ENCODE assay signal across 11 mouse cellular contexts in genomic region chr5:143057753-143058152, GRCm38 (mm10). TPM values are rescaled to one million over a fixed set of nuclear protein-coding genes. Genes with fewer than 3 reads are reported as not detected.
DNase-seq lines count a peak whose midpoint lies in the region; ATAC-seq and TF ChIP-seq lines count a peak whose summit lies in the region.
"Had no signal": no experiment of that assay in that cellular context is flagged by ENCODE, and none has a peak within 500 bp of the region (broad histone marks: within the 10 kb centered on the region; RNA-seq: fewer than 3 reads in every experiment).

No protein-coding gene starts in this region.

- no peaks in the 10 kb centered on the region for H3K9me3 ChIP-seq in lung, embryonic 15.5 days
- no peaks in the 10 kb centered on the region for H3K9me3 ChIP-seq in embryonic facial prominence, embryonic 14.5 days (ENCODE audit: control insufficient read depth, low read length)
- H3K9me3 ChIP-seq: G1E; neural tube, embryonic 12.5 days had no signal

- H3K4me2 ChIP-seq in lung, embryonic 15.5 days: no peak overlapping the region
- H3K4me2 ChIP-seq in embryonic facial prominence, embryonic 14.5 days (ENCODE audit: low read depth, low read length): no peak overlapping the region
- H3K4me2 ChIP-seq: neural tube, embryonic 12.5 days had no signal

- H3K9ac ChIP-seq in heart, adult 2 months (ENCODE audit: low read depth, low read length): no peak overlapping the region
- no peak overlapping the region for H3K9ac ChIP-seq in lung, embryonic 15.5 days
- no peak overlapping the region for H3K9ac ChIP-seq in embryonic facial prominence, embryonic 14.5 days (ENCODE audit: low read depth, low read length)
- H3K9ac ChIP-seq: neural tube, embryonic 12.5 days had no signal

- no peak for TF ChIP-seq EP300 in heart, adult 2 months (IDR thresholded peaks at IDR 0.05; ENCODE audit: insufficient read depth, low read depth, low read length)

- peaks cover 29% of the 10 kb centered on the region for H3K36me3 ChIP-seq in heart, adult 2 months (ENCODE audit: control insufficient read depth, insufficient read depth, low read length)
- H3K36me3 ChIP-seq in lung, embryonic 15.5 days: peaks cover 19% of the 10 kb centered on the region
- peaks cover 21% of the 10 kb centered on the region for H3K36me3 ChIP-seq in embryonic facial prominence, embryonic 14.5 days (ENCODE audit: control insufficient read depth, insufficient read depth, low read length)
- H3K36me3 ChIP-seq in small intestine, adult 2 months (ENCODE audit: control insufficient read depth, insufficient read depth, low read length): peaks cover 13% of the 10 kb centered on the region

- TF ChIP-seq CTCF in heart, adult 2 months (IDR thresholded peaks at IDR 0.05): no peak
- no peak for TF ChIP-seq CTCF in small intestine, adult 2 months (IDR thresholded peaks at IDR 0.05; ENCODE audit: extremely low read depth, insufficient read length, insufficient replicate concordance, low read depth, low read length)

- no peak for TF ChIP-seq POLR2A in heart, adult 2 months (IDR thresholded peaks at IDR 0.05; ENCODE audit: insufficient read depth, low read depth, low read length)
- no peak for TF ChIP-seq POLR2A in small intestine, adult 2 months (IDR thresholded peaks at IDR 0.05; ENCODE audit: low read depth, low read length)

- 81% methylated on average over 1 of the region's 1 CpGs for WGBS in heart, adult 2 months
- 53% methylated on average over 1 of the region's 1 CpGs for WGBS in lung, embryonic 15.5 days
- WGBS in embryonic facial prominence, embryonic 14.5 days: 69% methylated on average over 1 of the region's 1 CpGs
- WGBS in small intestine, adult 2 months: 73% methylated on average over 1 of the region's 1 CpGs

- DNase-seq in heart, adult 2 months: no peak
- DNase-seq in heart, postnatal 25 days (ENCODE audit: low spot score): no peak
- no peak for DNase-seq in lung, postnatal 14 days
- peak; percentile 44 for DNase-seq in embryonic facial prominence, embryonic 14.5 days (ENCODE audit: low spot score)
- no peak for DNase-seq in left cerebral cortex, adult 18-20 months (ENCODE audit: low spot score in 2 of 2)
- DNase-seq in gastrocnemius, postnatal 4 days (ENCODE audit: low spot score in 2 of 2): no peak
- DNase-seq: gastrocnemius, postnatal 36 days had no signal

- H3K79me2 ChIP-seq in heart, adult 2 months (replicated peaks; ENCODE audit: control insufficient read depth, insufficient read depth, low read length): no peaks in the 10 kb centered on the region

- intact Hi-C loops in heart, adult 2 months (cut with DNase I): no loop called here
- intact Hi-C loops in heart, postnatal 25 days (cut with DNase I): no loop called here

- H3K27ac ChIP-seq in heart, adult 2 months: peak overlapping the region; percentile 16
- H3K27ac ChIP-seq in lung, embryonic 15.5 days: peak overlapping the region; percentile 90
- H3K27ac ChIP-seq in embryonic facial prominence, embryonic 14.5 days (replicated peaks; ENCODE audit: low read depth, low read length): peak overlapping the region; percentile 61
- H3K27ac ChIP-seq in small intestine, adult 2 months (ENCODE audit: insufficient read depth, low read depth, low read length): peak overlapping the region; percentile 75
- H3K27ac ChIP-seq: neural tube, embryonic 12.5 days had no signal

- peak; percentile 33; the same call in 1 of the 2 replicates for ATAC-seq in lung, embryonic 15.5 days (ENCODE audit: borderline replicate concordance, extremely low read depth, low FRiP score, low TSS enrichment)
- ATAC-seq in embryonic facial prominence, embryonic 14.5 days (ENCODE audit: low read depth): no peak

- H3K4me3 ChIP-seq in heart, adult 2 months: no peak overlapping the region
- no peak overlapping the region for H3K4me3 ChIP-seq in lung, embryonic 15.5 days
- H3K4me3 ChIP-seq in embryonic facial prominence, embryonic 14.5 days (ENCODE audit: low read depth, low read length): no peak overlapping the region
- H3K4me3 ChIP-seq in small intestine, adult 2 months (ENCODE audit: low read depth, low read length): no peak overlapping the region
- H3K4me3 ChIP-seq: neural tube, embryonic 12.5 days had no signal

- H3K4me1 ChIP-seq in heart, adult 2 months (ENCODE audit: control insufficient read depth, insufficient read depth, low read length): peaks cover 22% of the 10 kb centered on the region
- peaks cover 34% of the 10 kb centered on the region for H3K4me1 ChIP-seq in lung, embryonic 15.5 days
- H3K4me1 ChIP-seq in embryonic facial prominence, embryonic 14.5 days (ENCODE audit: control insufficient read depth, insufficient read depth, low read length): peaks cover 7% of the 10 kb centered on the region; the same call in 1 of the 2 replicates
- peaks cover 14% of the 10 kb centered on the region for H3K4me1 ChIP-seq in small intestine, adult 2 months (ENCODE audit: control insufficient read depth, insufficient read depth, insufficient read length, low read length)

- H3K27me3 ChIP-seq in heart, adult 2 months (ENCODE audit: control insufficient read depth, insufficient read depth, low read length): no peaks in the 10 kb centered on the region
- H3K27me3 ChIP-seq in lung, embryonic 15.5 days: no peaks in the 10 kb centered on the region
- no peaks in the 10 kb centered on the region for H3K27me3 ChIP-seq in embryonic facial prominence, embryonic 14.5 days (replicated peaks; ENCODE audit: control insufficient read depth, insufficient read depth, low read length)
- H3K27me3 ChIP-seq in small intestine, adult 2 months (ENCODE audit: control insufficient read depth, insufficient read depth, low read length): no peaks in the 10 kb centered on the region
- H3K27me3 ChIP-seq: neural tube, embryonic 12.5 days had no signal

RNA-seq across cellular contexts. Expression of gene Rnf216, which starts 55.0 kb away (rescaled TPM):
- 10 to 100 TPM; 23.3 to 23.8 TPM for total RNA-seq in heart, adult 2 months (2021)
- polyA plus RNA-seq in heart, adult 2 months (2012; rRNA removed): 16.5 and 16.8 TPM in 2 replicates
- total RNA-seq in heart, postnatal 25 days (2021): 10 to 100 TPM; 22.8 to 26.2 TPM
- polyA plus RNA-seq in lung, embryonic 15.5 days (2015; fragmentation: Nextera tagmentation; extraction: Ambion mirVana): 33.5 and 37.6 TPM in 2 replicates
- 33.1 and 34.0 TPM in 2 replicates for polyA plus RNA-seq in embryonic facial prominence, embryonic 14.5 days (2014; fragmentation: Nextera tagmentation; extraction: Ambion mirVana)
- polyA plus RNA-seq in small intestine, adult 2 months (2012; rRNA removed): 10.3 and 24.3 TPM in 2 replicates
- 10 to 100 TPM; 45.1 to 45.2 TPM for total RNA-seq in left cerebral cortex, adult 18-20 months (2021)
- 10 to 100 TPM; 34.0 to 39.8 TPM for total RNA-seq in gastrocnemius, postnatal 4 days (2021)

Comparison
In these comparisons a context has a peak if more than half of its experiments do, and no peak if none do; other contexts are left out.
1. H3K27ac ChIP-seq: peak in every context shown above with its lines; median percentile 90 in lung, embryonic 15.5 days; 75 in small intestine, adult 2 months; 61 in embryonic facial prominence, embryonic 14.5 days; 16 in heart, adult 2 months.